Mouse (Mus musculus): ENCODE measurements around the gene Gtsf2.
"Not testable (repeated sequence)": the region's sequence is repeated elsewhere in the genome, so short reads cannot be mapped to it uniquely, and the experiment has no call there.

Gene Gtsf2

GRCm38 (mm10) chr15:103448369-103448768 is at the start of gene Gtsf2:
TSS of gene Gtsf2 (minus strand) at chr15:103448469.
- no peak for DNase-seq (ENCODE audit: low read depth)

GRCm38 (mm10) chr15:103496204-103497140 is 48.2 kb upstream of the Gtsf2 start:
- DNase-seq (ENCODE audit: low read depth) = no peak

GRCm38 (mm10) chr15:103488336-103488735 is 40.1 kb upstream of the Gtsf2 start:
- DNase-seq (ENCODE audit: low read depth) = no peak

DNA sequence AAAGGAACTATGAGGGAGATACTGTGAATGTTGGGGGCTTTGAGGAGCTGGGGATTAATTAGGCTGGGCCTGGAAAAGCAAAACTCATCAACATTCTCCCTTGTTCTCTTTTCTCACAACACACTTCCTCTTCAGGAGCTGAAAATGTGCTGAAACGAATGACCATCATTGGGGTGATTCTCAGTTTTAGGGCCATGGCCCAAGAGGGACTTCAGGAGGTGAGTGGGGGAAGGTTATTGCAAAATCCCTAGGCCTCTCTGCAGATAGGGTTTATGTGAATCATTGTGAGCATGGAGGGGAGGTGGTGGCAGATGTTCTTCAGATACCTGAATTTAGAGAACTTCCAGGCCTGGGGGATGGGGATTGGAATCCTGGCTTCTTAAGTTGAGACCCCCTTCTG is 38.4 kb upstream of the Gtsf2 start:
- DNase-seq (ENCODE audit: low read depth) = no peak

DNA sequence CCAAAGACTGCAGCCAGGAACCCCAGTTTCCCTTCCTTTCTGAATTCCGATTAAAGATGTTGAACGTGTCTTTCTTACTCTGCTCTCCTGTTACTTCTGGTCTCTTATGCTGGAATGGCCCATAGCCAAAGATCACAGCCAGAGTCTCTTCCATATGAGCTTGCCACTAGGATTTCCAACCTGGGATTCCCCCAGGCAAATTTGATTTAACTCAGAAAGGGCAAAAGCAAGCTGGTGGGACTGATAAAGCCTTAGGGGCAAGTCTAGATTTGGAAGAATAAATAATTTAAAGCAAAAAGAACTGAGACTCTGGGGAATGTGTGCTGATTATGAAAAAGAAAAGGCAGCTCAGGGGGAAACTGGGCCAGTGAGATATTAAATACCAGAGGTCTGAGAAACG is 36.8 kb upstream of the Gtsf2 start:
- no peak for DNase-seq (ENCODE audit: low read depth)

DNA sequence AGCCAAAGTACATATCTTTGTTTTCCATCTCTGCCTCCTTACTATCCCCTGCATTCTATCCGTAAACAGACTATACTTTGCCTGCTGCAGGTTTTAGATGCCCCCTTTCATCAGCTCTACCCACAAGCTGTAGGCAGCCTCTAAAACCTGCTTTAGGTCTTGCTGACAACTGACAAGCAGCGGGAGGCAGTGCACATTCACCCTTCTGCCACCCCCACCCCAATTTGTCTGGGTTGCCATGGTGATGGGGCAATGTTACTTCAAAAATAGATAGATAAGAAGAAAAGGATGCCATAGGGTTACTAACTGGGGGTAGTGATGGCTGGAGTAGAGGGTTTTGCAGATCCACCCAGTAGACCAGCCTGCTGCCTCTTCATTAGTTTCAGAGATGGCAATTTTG is 36.2 kb upstream of the Gtsf2 start:
- no peak for DNase-seq (ENCODE audit: low read depth)

DNA sequence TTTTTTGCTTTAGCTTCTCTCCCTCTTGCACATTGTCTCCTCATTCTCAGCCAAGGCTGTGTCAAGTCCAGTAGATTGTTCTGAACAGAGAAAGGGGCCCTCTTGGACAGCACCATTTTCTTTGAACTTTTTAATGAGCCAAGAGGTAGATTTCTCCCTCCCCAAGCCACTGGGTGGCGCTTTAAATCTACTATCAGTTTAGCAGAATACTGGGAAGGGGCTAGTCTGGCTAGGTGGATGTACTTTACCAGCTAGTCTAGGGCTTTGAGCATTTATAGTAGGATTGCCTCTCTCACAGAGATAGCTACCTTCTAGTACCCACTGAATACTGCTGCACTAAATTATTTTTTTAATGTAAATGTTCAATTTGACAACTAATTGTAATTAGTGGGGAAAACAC is 34.2 kb upstream of the Gtsf2 start:
- peak; percentile 14 for DNase-seq (ENCODE audit: low read depth)

- no peak for DNase-seq (ENCODE audit: low read depth)
Observed at GRCm38 (mm10) chr15:103480129-103480528, 31.9 kb upstream of the Gtsf2 start.

- no peak for DNase-seq (ENCODE audit: low read depth)
Observed at GRCm38 (mm10) chr15:103479080-103479606, 30.9 kb upstream of the Gtsf2 start.

- no peak for DNase-seq (ENCODE audit: low read depth)
Observed at GRCm38 (mm10) chr15:103473769-103474168, 25.5 kb upstream of the Gtsf2 start.

DNA sequence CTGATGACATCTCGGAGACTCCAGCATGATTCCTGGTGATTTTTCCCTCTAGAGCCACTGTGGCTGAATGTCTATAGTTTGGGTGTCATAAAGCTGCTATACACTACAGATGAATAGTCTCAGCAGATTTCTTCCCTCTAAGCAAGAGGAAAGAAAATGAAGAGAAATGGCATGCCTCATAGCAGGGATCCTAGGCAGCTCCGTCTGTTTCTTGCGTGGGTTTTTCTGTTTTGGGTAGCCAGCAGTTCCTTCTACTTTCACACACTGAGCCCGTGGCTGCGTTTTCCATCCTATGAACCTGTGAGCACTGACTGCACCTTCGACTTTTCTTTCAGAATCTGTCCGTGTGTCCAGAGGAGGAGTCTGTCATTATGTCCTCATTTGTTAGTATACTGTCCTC is 24.9 kb upstream of the Gtsf2 start:
- DNase-seq (ENCODE audit: low read depth) = no peak

DNA sequence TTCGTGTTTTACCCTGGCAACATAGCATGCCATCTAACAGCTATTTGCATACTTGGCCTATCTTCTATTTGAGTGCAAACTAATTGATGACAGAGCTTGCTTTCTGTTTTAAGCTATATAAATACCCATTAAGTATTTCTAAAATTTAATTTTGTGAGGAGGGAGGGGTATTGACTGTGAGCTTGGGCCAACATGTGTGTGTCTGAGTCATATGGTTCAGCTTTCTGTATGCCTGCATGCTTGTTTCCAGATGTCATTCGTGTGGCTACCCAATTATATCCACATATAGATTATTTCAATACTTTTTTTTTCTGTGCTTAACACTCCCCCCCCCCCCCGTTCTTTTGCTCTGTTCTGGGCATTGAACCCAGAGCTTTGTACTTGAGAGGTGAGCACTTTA is 24.0 kb upstream of the Gtsf2 start:
- DNase-seq (ENCODE audit: low read depth) = no peak

DNA sequence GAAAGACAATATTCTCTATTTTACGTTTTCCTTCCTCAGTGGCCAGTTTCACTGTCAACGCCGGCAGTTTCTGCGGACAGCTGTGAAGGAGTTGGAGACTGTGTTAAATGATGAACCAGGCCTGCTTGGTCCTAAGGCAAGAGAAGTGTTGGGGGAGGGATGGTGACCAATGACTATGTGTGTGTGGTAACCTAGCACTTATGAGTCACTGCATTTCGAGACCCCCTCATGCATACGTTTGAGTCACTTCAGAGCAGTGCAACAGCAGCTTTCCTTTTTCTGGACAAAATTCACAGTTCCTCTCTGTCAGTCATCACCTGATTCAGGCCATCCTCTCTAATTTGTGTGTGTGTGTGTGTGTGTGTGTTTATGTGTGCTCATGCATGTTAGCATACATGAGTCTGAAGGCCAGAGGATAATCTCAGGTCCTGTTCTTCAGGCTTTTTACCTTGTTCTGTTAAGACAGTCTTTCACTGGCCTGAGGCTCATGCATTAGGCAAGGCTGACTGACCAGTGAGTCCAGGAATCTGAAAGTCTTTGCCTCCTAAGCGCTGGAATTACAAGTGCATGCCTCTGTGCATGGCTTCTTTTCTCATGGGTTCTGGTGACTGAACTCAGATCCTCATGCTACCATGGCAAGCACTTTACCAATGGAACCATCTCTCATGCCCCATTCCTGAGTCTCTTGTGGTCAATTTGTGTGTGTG is 23.4 kb upstream of the Gtsf2 start:
- no peak for DNase-seq (ENCODE audit: low read depth)

DNA sequence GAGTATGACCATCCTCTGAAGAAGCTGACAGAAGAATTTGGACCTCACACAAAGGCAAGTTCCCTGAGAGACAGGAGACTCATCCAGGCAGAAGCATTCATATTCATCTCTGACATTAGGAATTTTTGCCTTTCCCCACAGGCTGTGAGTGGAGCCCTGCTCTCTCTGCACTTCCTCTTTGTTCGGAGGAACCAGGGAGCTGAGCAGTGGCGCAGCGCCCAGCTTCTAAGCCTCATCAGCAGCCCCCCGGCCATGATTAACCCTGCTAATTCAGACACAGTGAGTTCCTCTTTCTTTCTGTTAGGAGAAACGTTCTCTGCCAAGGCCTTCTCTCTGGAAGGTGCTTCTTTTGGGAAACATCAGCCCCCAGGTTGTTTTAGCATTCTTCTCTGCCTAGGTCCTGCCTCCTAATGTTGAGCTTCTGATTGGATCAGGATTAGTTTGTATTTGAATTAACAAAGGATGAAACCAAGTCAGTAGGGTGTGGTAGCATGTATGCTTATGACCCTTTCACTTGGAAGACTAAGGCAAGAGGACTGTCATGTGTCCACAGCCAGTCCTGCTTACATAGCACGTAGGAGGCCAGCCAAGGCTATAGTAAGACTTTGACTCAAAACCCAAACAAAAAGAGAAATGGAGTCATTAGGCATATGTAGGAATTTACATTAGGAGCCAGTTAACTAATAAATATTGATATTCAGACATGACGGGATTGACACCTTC is 14.4 kb upstream of the Gtsf2 start:
- no peak for DNase-seq (ENCODE audit: low read depth)

DNA sequence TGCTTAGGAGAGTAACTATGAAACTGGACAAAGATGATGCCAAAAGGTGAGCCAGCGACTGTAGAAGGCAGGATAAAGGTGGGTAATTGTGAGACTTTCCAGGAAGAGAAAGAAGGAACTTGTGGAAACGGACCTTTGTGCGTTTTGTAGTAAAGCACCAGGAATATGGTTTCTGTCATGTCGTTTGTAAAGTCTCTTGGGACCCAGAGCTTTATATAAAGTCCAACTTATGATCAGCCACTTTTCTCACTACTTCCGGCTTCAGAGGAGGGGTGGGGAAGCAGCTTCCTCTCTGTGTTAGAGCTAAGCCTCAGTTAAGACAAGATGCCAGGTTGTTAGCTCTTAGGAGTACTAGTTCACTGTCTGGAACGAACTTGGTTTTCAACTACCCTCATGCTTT is 6.2 kb upstream of the Gtsf2 start:
- peak; percentile 55 for DNase-seq (ENCODE audit: low read depth)

DNA sequence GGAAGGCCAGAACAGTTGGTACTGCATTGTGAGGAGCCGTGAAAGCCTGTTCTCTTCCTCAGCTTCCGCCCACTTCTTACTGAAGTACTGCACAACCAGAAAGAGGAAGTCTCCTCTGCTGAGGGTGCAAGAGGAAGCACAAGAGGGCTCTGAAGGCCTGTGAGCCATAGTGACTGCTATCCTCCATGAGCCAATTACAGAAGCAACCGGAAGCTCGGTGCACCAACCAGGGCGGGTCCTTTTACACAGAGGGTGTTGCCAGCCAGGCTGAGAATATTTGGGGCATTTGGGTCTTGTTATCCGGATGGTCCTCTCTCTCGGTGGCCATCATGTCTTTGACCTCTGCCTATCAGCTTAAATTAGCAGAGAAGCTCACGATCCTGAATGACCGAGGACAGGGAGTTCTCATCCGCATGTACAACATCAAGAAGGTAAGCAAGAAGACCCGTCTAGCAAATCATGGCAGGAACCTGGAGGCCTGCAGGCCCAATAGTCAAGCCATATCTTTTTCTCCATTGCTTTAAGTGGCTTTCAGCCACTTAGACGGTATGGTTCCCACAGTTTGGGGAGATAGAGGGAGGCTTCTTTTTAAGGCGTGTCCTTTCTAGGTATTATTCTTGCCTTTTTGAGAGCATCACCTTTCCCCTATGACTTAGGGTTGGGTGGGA is 5.4 kb upstream of the Gtsf2 start, which contains the start of gene Nckap1l:
Gene Nckap1l, plus strand, starts transcription at position 244 of the 668 bp plus-strand sequence.
- DNase-seq (ENCODE audit: low read depth) = peak; percentile 92

- not testable (repeated sequence) for DNase-seq (ENCODE audit: low read depth)
Observed at GRCm38 (mm10) chr15:103445966-103446365, 2.3 kb downstream of the Gtsf2 start.

DNA sequence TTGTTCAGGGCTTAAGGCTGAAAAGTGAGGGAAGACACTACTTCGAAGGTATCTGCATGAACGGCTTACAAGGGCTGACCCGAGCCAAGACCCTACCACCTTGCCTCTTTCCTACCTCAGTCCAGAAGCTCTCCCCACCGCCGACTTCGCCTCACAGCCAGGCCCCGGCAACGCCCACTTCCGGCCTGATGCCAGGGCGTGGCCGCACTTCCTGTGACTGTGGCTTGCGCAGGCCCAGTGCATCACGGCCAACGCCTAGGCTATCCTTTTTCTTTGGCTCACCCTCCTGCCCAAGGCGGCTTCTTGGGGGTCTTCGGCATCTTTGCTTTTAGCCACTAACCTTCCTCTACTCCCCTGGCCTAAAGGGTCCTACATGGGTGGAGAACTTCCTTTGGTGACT is 18.0 kb downstream of the Gtsf2 start, which contains the start of gene Gtsf1:
Gene Gtsf1, minus strand, starts transcription at position 230 of the 400 bp plus-strand sequence.
- DNase-seq (ENCODE audit: low read depth) = peak; percentile 9

- DNase-seq (ENCODE audit: low read depth) = no peak
Observed at GRCm38 (mm10) chr15:103427017-103427416, 21.3 kb downstream of the Gtsf2 start.

DNA sequence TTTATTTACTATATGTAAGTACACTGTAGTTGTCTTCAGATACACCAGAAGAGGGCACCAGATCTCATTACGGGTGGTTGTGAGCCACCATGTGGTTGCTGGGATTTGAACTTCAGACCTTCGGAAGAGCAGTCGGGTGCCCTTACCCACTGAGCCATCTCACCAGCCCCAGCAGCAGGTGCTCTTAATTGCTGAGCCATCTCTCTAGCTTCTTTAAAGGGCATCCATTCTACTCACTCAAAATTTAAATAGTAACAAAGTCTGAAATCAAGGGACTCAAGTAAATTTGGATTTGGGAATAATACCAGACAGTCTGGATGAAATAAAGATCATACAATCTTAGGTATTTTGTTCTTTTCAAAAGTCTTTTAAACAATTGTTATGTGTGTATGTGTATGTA is 42.7 kb downstream of the Gtsf2 start:
- DNase-seq (ENCODE audit: low read depth) = not testable (repeated sequence)

DNA sequence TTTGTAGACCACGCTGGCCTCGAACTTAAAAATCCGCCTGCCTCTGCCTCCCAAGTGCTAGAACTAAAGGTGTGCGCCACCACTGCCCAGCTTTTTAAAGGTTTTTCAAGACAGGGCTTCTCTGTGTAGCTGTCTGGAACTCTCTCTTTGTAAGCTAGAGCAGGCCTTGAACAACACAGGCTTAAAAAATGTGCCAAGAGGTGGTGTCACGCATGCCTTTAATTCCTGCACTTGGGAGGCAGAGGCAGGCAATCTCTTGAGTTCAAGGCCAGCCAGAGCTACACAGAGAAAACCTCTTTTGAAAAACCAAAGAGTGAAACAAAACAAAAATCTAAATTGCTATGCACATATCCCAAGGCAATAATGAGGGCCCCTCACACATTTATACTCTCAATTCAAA is 46.9 kb downstream of the Gtsf2 start:
- DNase-seq (ENCODE audit: low read depth) = no peak

DNA sequence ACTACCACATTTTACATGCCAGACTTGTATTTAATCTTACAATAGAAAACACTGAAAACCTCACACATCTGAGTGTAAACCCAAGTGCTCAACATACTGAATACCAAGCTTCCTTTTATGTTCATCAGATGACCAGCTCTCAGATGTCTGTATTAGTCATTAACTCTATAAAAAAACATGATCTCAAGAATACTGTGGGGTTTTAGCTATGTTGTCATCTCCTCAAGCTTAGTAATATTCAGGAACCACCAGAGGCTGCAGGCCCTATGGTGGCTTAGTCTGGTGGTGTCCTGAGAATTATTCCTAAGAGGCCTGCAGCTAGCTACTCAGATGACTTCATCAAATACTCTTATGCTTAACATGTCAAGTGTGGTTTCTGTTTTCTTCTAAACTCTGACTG is 54.7 kb downstream of the Gtsf2 start:
- DNase-seq (ENCODE audit: low read depth) = no peak
